Mouse (Mus musculus) activated CD4-positive, CD25-positive, alpha-beta regulatory T cell, adult 4 months (primary cell): ENCODE measurements around the gene Nos1ap. TPM values are rescaled to one million over a fixed set of nuclear protein-coding genes. Genes with fewer than 3 reads are reported as not detected.

ENCODE experiments used
- ATAC-seq: one replicate; pipeline ENCODE4 v1.8.0; 2017
- polyA plus RNA-seq, 2 experiments: library from polyadenylated mRNA; unstranded; fragments of 100-300 nt; shearing (Covaris generic); gene quantifications; one replicate each; pipeline ENCODE4 v1.2.1; 2017

The Nos1ap gene
- polyA plus RNA-seq, 2 experiments from 2014 or later: not detected

DNA sequence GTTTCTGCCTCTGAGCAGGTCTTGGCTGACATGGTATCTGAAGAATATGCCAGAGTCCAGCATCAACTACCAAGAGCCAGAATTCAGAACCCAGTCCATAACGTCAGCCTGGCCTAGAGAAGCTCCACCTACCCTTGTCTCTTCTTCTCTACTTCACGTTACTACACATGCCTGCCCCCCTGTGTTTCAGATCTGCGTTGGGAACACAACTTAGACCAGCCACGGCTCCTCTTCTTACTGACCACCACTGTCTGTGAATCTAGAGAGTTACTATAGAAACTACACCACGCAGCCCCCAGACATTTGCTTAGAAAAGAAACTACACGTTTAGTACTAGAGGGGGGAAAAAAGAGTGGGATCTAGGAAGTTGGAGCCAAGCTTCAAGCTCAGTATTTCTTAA is 2.9 kb downstream of the Nos1ap start:
- ATAC-seq: no peak

DNA sequence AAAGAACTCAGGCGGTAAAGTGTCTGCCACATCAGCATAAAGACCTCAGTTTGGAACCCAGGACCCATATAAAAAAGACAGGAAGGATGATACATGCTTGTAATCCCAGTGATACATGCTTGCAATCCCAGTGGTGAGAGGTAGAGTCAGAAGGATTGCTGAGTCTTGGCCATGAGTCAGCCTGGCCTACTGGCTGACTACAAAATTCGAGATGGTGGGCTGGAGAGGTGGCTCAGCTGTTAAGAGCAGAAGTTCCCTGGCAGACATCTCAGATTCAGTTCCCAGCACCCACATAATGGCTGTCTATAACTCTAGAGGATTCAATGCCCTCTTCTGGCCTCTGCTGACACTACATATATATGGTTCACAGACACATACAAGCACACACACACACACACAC is 5.7 kb downstream of the Nos1ap start:
- ATAC-seq: no peak

DNA sequence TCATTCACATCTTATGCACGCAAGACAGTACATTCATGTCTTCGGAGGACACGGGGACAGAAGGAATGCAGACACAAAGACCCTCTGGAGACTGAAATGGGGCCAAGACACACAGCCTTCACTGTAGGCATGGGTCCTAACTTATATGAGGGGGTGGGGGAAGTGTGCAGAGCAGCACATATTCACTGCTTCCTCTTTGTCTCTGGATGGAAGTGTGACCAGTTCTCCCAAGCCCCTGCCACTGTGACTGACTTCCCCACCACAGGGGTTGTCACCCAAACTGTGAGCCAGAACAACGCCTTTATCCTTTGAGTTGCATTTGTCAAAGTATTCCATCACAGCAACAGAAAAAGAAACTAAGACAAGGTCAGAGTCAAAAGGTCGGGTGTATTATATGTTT is 7.3 kb downstream of the Nos1ap start:
- no peak for ATAC-seq

- no peak for ATAC-seq
Measured at GRCm38 (mm10) chr1:170580485-170581110, 9.1 kb downstream of the Nos1ap start.

- ATAC-seq: no peak
Measured at GRCm38 (mm10) chr1:170579476-170579875, 10.2 kb downstream of the Nos1ap start.

GRCm38 (mm10) chr1:170579063-170579462 is 10.6 kb downstream of the Nos1ap start:
- no peak for ATAC-seq

GRCm38 (mm10) chr1:170576728-170577065 is 13.0 kb downstream of the Nos1ap start:
- ATAC-seq: no peak

DNA sequence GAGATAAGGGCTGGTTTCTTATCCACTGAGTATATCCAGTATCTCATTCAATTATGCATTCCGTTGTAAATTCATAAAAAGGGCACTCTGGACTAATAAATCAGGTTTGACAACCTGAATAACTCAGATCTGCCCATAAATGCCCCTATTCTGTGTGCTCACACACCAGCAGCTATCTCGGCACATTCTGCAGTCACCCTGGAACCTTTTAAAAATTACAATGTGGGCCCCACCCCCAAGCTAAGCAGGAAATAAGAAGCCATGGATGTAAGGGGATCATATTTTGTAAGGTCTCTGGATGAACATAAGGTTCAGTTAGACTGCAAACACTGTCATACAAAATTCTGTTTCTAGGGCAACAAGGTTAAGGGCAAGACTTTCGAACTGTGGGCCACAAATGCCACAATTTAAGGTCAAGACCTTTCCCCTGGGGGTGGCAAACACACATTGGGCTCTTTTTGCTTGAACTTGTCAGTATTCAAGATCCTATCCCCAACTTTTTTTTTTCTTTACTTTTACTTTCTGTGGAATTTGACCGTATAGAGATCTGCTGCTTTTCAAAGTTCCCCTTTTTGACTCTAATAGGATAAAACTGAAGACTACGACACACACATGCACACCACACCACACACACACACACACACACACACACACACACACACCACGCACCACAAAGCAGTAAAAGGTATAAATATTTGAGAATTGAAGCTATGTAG is 13.5 kb downstream of the Nos1ap start:
- no peak for ATAC-seq

GRCm38 (mm10) chr1:170573117-170573516 is 16.5 kb downstream of the Nos1ap start:
- no peak for ATAC-seq

- no peak for ATAC-seq
Measured at GRCm38 (mm10) chr1:170566969-170567368, 22.7 kb downstream of the Nos1ap start.

GRCm38 (mm10) chr1:170566538-170566937 is 23.1 kb downstream of the Nos1ap start:
- no peak for ATAC-seq

DNA sequence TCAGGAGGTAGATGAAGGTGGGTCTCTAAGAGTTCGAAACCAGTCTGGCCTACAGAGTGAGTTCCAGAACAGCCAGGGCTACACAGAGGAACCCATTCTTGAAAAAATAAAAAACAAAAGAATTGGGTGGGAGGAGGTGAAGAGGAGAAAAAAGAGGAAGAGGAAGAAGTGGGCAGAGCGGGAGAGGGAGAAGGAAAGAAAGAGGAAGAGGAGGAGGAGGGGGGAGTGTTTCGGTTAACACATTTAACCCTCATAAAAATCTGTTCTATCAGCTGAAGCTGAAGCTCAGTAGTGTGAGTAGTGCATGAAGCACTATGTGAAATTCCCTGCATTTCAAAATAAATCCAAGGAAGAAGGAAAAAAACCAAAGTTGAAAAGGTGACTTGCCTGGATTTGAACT is 24.7 kb downstream of the Nos1ap start:
- no peak for ATAC-seq

DNA sequence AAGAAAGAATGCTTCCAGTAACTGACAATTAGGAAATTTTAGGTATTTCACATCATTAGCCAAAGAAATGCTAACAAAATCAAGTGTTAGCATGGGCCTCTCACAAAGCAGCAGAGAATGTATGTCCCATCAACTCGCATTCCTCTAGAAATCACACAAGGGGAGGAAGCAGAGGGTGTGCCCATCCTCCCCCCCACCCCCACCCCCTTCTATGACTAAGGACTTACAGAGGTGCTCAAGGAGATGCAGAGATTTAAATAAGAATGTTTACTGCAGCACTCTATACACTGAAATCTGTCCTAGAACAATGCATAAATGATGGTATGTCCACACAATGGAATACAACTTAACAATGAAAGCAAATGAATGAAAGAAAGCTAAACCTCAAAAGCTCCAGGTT is 27.2 kb downstream of the Nos1ap start:
- ATAC-seq: no peak

DNA sequence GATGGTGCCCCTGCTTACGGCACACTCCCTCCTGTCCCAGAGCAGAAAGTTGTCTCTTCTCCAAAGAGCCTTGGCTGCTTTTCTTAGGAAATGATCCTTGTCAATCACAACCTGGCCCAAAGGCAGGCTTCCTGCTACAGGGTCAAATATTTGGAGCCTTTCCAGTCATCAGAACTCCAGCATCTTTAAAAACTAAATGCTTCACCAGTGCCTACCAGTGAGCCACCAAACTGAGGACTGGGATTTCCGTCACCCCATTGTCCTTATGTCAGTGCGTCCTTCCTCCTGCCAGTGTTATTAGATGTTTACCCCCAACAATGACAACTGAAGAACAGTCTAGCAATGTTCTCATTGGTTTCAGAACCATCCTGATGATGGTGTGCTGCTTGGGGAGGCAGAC is 28.9 kb downstream of the Nos1ap start:
- ATAC-seq: no peak

DNA sequence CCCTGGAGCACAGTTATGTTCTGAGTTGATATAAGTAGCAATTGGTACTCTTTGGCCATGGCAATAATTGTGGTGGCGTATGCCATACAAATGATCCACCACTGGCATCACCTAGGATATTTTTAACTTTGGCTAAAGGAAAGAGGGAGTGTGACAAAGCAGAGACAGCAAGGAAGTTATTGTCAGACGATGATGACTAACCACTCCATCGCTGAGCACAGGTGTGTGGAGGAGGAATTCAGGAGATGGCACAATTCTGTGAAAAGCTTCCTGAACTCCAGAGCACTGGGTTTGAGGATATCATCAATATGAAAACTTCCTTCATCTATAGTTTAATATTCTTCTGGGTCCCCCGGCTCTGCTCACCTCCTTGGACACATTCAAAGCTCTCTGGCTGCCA is 31.7 kb downstream of the Nos1ap start:
- no peak for ATAC-seq

DNA sequence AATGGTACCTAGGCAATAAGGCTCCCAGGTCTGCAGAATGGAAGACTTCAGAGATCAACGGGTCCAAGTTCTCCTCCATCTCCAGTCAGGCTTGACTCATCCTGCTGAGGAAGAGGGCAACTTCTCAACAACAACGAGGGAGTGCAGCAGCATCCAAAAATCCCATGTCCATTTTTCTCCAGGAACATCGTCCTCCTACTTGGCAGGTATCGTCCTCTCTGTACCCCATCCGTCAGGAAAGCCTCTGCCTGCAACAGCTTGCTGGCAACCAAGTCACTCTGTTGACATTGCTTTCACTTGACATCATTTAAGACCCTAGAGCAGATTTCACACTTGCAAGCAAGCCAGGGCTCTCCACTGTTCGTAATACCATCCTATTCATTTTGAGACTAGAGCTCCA is 33.0 kb downstream of the Nos1ap start:
- no peak for ATAC-seq

DNA sequence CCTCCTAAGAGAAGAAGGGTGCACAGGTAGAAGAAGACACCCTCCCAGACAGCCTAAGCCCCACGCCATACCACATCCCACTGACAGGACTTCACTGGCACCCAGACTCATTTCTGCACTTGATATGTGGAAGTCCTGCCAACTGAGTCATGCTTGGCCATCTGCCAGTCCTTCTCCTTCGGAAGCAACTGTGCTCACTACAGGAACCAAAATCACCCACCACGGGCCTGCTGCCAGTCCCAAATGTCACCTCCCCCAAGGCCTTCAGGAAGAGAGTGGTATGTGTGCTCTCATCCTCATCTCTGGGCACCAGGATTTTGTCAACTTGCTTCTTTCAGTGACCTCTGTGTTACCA is 34.7 kb downstream of the Nos1ap start:
- no peak for ATAC-seq

- no peak for ATAC-seq
Measured at GRCm38 (mm10) chr1:170554235-170554938, 35.3 kb downstream of the Nos1ap start.

DNA sequence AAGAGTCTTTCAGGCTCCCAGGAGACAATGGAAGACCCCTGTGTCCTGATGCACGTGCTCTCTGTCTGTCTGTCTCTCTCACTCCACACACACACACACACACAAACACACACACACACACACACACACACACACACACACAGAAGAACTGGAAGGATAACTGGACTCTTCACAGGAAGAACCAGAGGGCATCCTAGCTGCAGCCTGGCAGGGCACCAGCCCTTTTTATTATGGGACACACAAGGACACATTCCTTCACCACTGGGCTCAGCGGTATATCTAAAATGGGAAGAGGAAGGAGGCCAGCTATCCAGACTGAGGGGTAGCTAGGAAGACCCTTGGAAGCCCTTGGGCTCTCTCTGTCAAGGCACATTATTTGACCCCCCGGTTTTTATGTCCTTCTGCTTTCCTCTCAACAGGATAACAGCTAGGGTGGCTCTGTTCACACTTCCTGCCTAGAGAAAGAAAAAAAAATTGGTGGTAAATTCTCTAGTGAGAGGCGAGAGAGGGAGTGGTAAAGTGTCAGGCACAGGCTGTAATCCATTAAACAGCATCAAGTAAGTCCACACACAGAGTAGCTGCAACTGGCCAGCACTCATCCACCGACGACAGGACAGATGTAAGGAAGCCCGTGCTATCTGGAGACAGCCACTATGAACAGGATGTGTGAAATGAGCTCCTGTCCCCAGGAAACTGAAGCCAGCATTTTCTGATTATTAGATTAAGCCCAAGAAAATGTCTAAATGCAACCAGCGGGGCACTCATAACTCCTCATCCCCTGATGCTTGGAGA is 38.8 kb downstream of the Nos1ap start:
- ATAC-seq: no peak

DNA sequence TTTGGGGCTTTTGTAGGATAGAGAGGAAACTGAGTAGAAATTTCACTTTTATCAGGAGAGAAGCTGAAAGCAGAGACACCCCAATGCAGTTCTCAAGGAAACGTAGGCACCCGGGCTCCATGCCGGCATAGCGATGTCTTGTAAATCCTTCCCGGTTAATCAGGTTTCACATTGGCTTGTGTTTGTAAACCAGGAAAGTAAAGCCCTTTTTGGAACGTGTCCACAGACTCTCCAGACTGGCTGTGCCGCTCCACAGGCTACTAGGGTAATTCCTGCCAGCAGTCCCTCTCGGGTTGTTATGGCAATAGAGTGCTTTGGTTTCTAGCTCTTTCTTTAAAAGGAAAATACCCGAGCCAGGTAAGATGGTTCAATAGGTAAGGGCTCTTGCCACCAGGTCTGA is 40.6 kb downstream of the Nos1ap start:
- ATAC-seq: no peak

DNA sequence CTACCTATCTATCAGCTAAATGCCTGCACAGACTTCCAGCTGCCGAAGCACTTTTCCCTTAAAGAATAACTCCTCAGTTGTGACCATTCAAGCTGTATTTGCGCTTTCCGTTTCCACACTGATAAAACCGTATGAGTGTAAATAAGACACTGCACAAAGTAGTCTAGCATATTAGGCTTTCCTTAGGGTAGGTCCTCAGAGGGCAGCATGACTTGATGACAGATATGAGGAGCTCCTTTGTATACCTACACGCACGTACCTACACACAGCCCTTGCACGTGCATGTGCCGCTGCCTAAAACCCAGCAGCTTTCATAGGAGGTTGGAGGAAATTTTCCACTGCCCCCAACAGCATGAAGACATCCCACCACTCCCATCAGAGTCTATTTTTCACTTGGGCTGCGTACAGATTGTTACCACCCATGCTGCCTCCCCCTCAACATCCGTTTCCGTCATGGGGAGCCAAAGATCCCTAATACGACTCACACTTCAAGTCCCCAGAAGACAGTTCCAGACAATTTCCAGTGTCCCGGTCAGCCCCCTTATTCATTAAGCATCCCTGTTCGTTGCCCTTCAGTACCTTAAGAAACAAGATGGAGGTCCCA is 41.4 kb downstream of the Nos1ap start:
- ATAC-seq: no peak

DNA sequence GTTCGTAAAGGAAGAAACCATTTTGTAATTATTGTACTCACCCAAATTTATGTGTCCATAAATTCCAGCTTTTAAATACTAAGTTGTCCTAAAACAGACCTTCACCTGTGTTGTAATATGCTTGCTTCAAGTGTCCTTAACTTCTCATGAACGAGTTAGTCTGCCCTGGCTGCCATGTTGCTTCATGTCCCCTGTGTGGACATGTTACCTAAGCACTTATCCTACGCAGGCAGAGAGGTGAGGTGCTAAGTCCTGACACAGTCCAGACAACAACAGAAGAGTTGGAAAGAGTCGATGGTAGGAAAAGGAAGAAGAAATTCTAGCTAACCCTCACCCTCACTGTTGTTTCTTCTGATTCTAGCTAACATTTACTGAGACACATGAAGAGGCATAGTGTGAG is 43.4 kb downstream of the Nos1ap start:
- ATAC-seq: no peak

- no peak for ATAC-seq
Measured at GRCm38 (mm10) chr1:170545286-170545685, 44.4 kb downstream of the Nos1ap start.
